9 mouse cellular contexts compared by ENCODE assay signal in the genomic region with DNA sequence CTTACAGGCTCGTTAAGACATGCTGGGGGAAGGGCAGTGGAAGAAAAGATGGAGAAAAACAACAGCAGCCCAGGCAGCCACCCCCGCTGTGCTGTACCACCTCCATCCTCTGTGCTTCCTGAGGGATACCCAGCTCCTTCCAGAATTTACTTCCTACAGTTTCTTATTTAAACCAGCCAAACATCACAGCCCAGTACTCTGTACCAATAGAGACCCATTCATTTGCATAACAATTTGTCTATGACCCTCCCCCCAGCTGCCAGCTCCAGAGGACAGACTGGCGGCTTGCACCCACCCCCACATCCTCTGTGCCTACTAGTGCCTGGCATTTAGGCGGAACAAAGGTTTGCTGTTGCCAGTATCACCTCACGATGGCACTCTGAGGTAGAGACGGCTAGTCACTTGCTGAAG. TPM values are rescaled to one million over a fixed set of nuclear protein-coding genes. Genes with fewer than 3 reads are reported as not detected.
DNase-seq lines count a peak whose midpoint lies in the region; ATAC-seq lines count a peak whose summit lies in the region.
"Had no signal": no experiment of that assay in that cellular context is flagged by ENCODE, and none has a peak within 500 bp of the region (broad histone marks: within the 10 kb centered on the region; RNA-seq: fewer than 3 reads in every experiment).

No protein-coding gene starts in this region.

- 19% methylated on average over 6 of the region's 6 CpGs for WGBS in neural tube, embryonic 11.5 days
- 16% methylated on average over 6 of the region's 6 CpGs for WGBS in hindbrain, embryonic 13.5 days
- 11% methylated on average over 6 of the region's 6 CpGs for WGBS in midbrain, embryonic 14.5 days

- no peak for DNase-seq in neural tube, embryonic 11.5 days (ENCODE audit: low spot score)
- DNase-seq in neural tube, embryonic 10.5 days (ENCODE audit: extremely low spot score, low spot score): no peak
- peak; percentile 60 for DNase-seq in midbrain, embryonic 14.5 days
- DNase-seq in thymus, postnatal 25 days: peak; percentile 68
- no peak for DNase-seq in adipocyte (ENCODE audit: low spot score)
- DNase-seq in kidney, adult 18-20 months: no peak
- DNase-seq in heart, postnatal 10 days: no peak

- H3K9me3 ChIP-seq in neural tube, embryonic 11.5 days (ENCODE audit: control insufficient read depth, low read length): no peaks in the 10 kb centered on the region
- no peaks in the 10 kb centered on the region for H3K9me3 ChIP-seq in hindbrain, embryonic 13.5 days
- H3K9me3 ChIP-seq in midbrain, embryonic 14.5 days (ENCODE audit: control insufficient read depth, low read length): no peaks in the 10 kb centered on the region

- intact Hi-C loops in heart, postnatal 10 days (cut with DNase I): no loop called here

- H3K4me2 ChIP-seq in neural tube, embryonic 11.5 days (ENCODE audit: low read depth): no peak overlapping the region
- peak overlapping the region; percentile 25; the same call in 1 of the 2 replicates for H3K4me2 ChIP-seq in hindbrain, embryonic 13.5 days
- peak overlapping the region; percentile 18; the same call in 1 of the 2 replicates for H3K4me2 ChIP-seq in midbrain, embryonic 14.5 days (ENCODE audit: low read length)

- no peak overlapping the region for H3K4me3 ChIP-seq in neural tube, embryonic 11.5 days (ENCODE audit: low read depth, low read length)
- no peak overlapping the region for H3K4me3 ChIP-seq in hindbrain, embryonic 13.5 days
- H3K4me3 ChIP-seq in midbrain, embryonic 14.5 days (replicated peaks; ENCODE audit: low read depth, low read length): no peak overlapping the region

- H3K27me3 ChIP-seq in neural tube, embryonic 11.5 days (ENCODE audit: control insufficient read depth, insufficient read depth, low read length): no peaks in the 10 kb centered on the region
- H3K27me3 ChIP-seq in hindbrain, embryonic 13.5 days: no peaks in the 10 kb centered on the region
- no peaks in the 10 kb centered on the region for H3K27me3 ChIP-seq in midbrain, embryonic 14.5 days (ENCODE audit: control insufficient read depth, insufficient read depth, low read length)

- H3K27ac ChIP-seq in neural tube, embryonic 11.5 days (ENCODE audit: low read depth, low read length): no peak overlapping the region
- H3K27ac ChIP-seq in hindbrain, embryonic 13.5 days: peak overlapping the region; percentile 73
- peak overlapping the region; percentile 43 for H3K27ac ChIP-seq in midbrain, embryonic 14.5 days (replicated peaks; ENCODE audit: low read depth, low read length)
- H3K27ac ChIP-seq: liver, embryonic 14.5 days had no signal

- H3K36me3 ChIP-seq in neural tube, embryonic 11.5 days (ENCODE audit: control insufficient read depth, insufficient read depth, low read length): no peaks in the 10 kb centered on the region
- H3K36me3 ChIP-seq in hindbrain, embryonic 13.5 days: peaks cover 18% of the 10 kb centered on the region
- peaks cover 10% of the 10 kb centered on the region; the same call in 1 of the 2 replicates for H3K36me3 ChIP-seq in midbrain, embryonic 14.5 days (ENCODE audit: control insufficient read depth, insufficient read depth, low read length)

- no peak for ATAC-seq in neural tube, embryonic 11.5 days (ENCODE audit: insufficient read depth, low FRiP score, low TSS enrichment)
- no peak for ATAC-seq in hindbrain, embryonic 13.5 days (ENCODE audit: low FRiP score)
- peak; percentile 39; the same call in 1 of the 2 replicates for ATAC-seq in midbrain, embryonic 14.5 days (ENCODE audit: low FRiP score, low TSS enrichment)

- H3K4me1 ChIP-seq in neural tube, embryonic 11.5 days (ENCODE audit: control insufficient read depth, insufficient read depth, low read length): peaks cover 15% of the 10 kb centered on the region
- H3K4me1 ChIP-seq in hindbrain, embryonic 13.5 days (replicated peaks): peaks cover 45% of the 10 kb centered on the region
- peaks cover 31% of the 10 kb centered on the region for H3K4me1 ChIP-seq in midbrain, embryonic 14.5 days (ENCODE audit: control insufficient read depth, insufficient read depth, low read length)

- peak overlapping the region; percentile 39; the same call in 1 of the 2 replicates for H3K9ac ChIP-seq in neural tube, embryonic 11.5 days (ENCODE audit: low read length)
- H3K9ac ChIP-seq in hindbrain, embryonic 13.5 days: 0 out of 2 replicates have a peak overlapping the region, but pooled peaks have one; percentile 26
- H3K9ac ChIP-seq in midbrain, embryonic 14.5 days (replicated peaks; ENCODE audit: low read length): 0 out of 2 replicates have a peak overlapping the region, but pooled peaks have one; percentile 9
- H3K9ac ChIP-seq: liver, embryonic 14.5 days had no signal

RNA-seq across cellular contexts. Expression of a gene that starts 4.7 kb away (rescaled TPM):
- polyA plus RNA-seq in neural tube, embryonic 11.5 days (2014; fragmentation: Nextera tagmentation; extraction: Ambion mirVana): 5.4 and 5.9 TPM in 2 replicates
- 14.1 and 15.2 TPM in 2 replicates for polyA plus RNA-seq in hindbrain, embryonic 13.5 days (2015; fragmentation: Nextera tagmentation; extraction: Ambion mirVana)
- 15.1 and 15.6 TPM in 2 replicates for polyA plus RNA-seq in midbrain, embryonic 14.5 days (2014; fragmentation: Nextera tagmentation; extraction: Ambion mirVana)
- total RNA-seq in heart, postnatal 10 days (2021): 10 to 100 TPM; 25.7 to 26.7 TPM

RNA-seq across cellular contexts. Expression of a gene that starts 13.9 kb away (rescaled TPM):
- polyA plus RNA-seq in neural tube, embryonic 11.5 days (2014; fragmentation: Nextera tagmentation; extraction: Ambion mirVana): 12.4 and 15.3 TPM in 2 replicates
- polyA plus RNA-seq in hindbrain, embryonic 13.5 days (2015; fragmentation: Nextera tagmentation; extraction: Ambion mirVana): 11.9 and 14.6 TPM in 2 replicates
- polyA plus RNA-seq in midbrain, embryonic 14.5 days (2014; fragmentation: Nextera tagmentation; extraction: Ambion mirVana): 17.7 and 20.4 TPM in 2 replicates
- 10 to 100 TPM; 19.7 to 24.1 TPM for total RNA-seq in heart, postnatal 10 days (2021)

RNA-seq across cellular contexts. Expression of a gene that starts 26.2 kb away (rescaled TPM):
- 28.3 and 31.1 TPM in 2 replicates for polyA plus RNA-seq in neural tube, embryonic 11.5 days (2014; fragmentation: Nextera tagmentation; extraction: Ambion mirVana)
- polyA plus RNA-seq in hindbrain, embryonic 13.5 days (2015; fragmentation: Nextera tagmentation; extraction: Ambion mirVana): 24.2 TPM in 2 replicates
- 17.6 and 18.7 TPM in 2 replicates for polyA plus RNA-seq in midbrain, embryonic 14.5 days (2014; fragmentation: Nextera tagmentation; extraction: Ambion mirVana)
- 1 to 10 TPM; 7.5 to 7.8 TPM for total RNA-seq in heart, postnatal 10 days (2021)

RNA-seq across cellular contexts. Expression of a gene that starts 42.2 kb away (rescaled TPM):
- 6.7 and 7.0 TPM in 2 replicates for polyA plus RNA-seq in neural tube, embryonic 11.5 days (2014; fragmentation: Nextera tagmentation; extraction: Ambion mirVana)
- polyA plus RNA-seq in hindbrain, embryonic 13.5 days (2015; fragmentation: Nextera tagmentation; extraction: Ambion mirVana): 1.9 and 2.3 TPM in 2 replicates
- polyA plus RNA-seq in midbrain, embryonic 14.5 days (2014; fragmentation: Nextera tagmentation; extraction: Ambion mirVana): 1.1 and 1.9 TPM in 2 replicates
- total RNA-seq in heart, postnatal 10 days (2021): 10 to 100 TPM; 11.4 to 12.9 TPM

RNA-seq across cellular contexts. Expression of a gene that starts 51.6 kb away (rescaled TPM):
- 14.6 and 15.2 TPM in 2 replicates for polyA plus RNA-seq in neural tube, embryonic 11.5 days (2014; fragmentation: Nextera tagmentation; extraction: Ambion mirVana)
- 14.3 and 19.3 TPM in 2 replicates for polyA plus RNA-seq in hindbrain, embryonic 13.5 days (2015; fragmentation: Nextera tagmentation; extraction: Ambion mirVana)
- polyA plus RNA-seq in midbrain, embryonic 14.5 days (2014; fragmentation: Nextera tagmentation; extraction: Ambion mirVana): 23.2 and 28.1 TPM in 2 replicates
- total RNA-seq in heart, postnatal 10 days (2021): 10 to 100 TPM; 59.1 to 60.2 TPM

Comparison
In these comparisons a context has a peak if more than half of its experiments do, and no peak if none do; other contexts are left out.
1. DNase-seq: peak in midbrain, embryonic 14.5 days (single experiment) and thymus, postnatal 25 days (single experiment); none in neural tube, embryonic 11.5 days (single experiment), neural tube, embryonic 10.5 days (single experiment), adipocyte (single experiment), kidney, adult 18-20 months (single experiment) and heart, postnatal 10 days (0 of 2).
2. Peak in every context shown above with its lines, with median percentiles within 50 percentile points of each other: H3K9ac ChIP-seq.